Mouse (Mus musculus): ENCODE results near the gene Nt5dc1.

Gene Nt5dc1

DNA sequence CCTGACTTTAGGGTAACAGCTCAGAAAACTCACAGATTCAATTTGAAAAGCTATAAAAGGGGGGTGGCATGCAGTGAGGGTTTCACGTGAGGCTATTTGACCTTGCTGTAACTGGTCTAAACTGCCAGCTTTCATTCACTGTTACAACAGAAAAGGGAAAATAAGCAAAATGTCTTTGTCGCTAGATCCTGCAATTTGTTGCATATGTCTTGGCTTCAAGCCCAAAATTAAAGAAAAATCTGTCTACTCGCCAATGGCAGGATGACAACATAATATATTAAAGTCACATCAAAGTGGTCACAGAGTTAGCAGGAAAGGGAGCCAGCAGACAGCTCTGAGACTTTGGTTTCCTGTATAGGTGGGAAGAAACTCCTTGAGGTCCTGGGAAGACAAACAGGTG lies 170.6 kb downstream of the Nt5dc1 start:
- in situ Hi-C loops (cut with MboI; ENCODE audit: unreplicated experiment in 2 of 2): no loop called here

DNA sequence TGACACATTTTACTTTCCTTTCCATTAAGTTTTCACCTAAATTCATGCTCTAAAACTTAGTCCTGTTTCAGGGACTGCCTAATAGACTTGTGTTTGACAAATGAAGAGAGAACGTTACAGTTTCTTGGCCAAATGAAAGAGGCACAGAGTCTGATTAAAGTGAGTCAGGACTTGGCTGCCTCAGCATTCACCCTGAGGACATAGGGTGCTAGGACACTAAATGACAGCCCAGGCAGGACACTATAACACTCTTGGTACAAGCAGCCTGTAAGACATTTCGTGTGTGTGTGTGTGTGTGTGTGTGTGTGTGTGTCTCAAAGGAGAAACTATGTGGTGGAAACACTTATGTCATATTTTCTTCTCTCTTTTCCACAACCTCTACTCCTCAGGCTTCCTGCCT lies 172.2 kb downstream of the Nt5dc1 start:
- in situ Hi-C loops (cut with MboI; ENCODE audit: unreplicated experiment in 2 of 2): no loop called here

- in situ Hi-C loops (cut with MboI; ENCODE audit: unreplicated experiment in 2 of 2): no loop called here
These were observed 173.6 kb downstream of the Nt5dc1 start for GRCm38 (mm10) chr10:34244745-34245144.

GRCm38 (mm10) chr10:34238536-34238935 lies 179.8 kb downstream of the Nt5dc1 start:
- in situ Hi-C loops (cut with MboI; ENCODE audit: unreplicated experiment in 2 of 2): no loop called here
